Mouse (Mus musculus) lung, embryonic 14.5 days (tissue): ENCODE measurements around the gene Pigk. TPM values are rescaled to one million over a fixed set of nuclear protein-coding genes. Genes with fewer than 3 reads are reported as not detected.

Source experiments
- ATAC-seq: fragments of 200-750 bp; cut with Nextera tagmentation; 2 replicates; pipeline ENCODE4 v1.8.0; 2017; ENCODE audit warnings: mild to moderate bottlenecking, moderate TSS enrichment, moderate library complexity; ENCODE audit not compliant: insufficient read depth
- DNase-seq: peaks from one replicate; pipeline ENCODE4 v3.0.0-alpha.2; 2015
- H3K27ac ChIP-seq: fragments of 300-500 bp; sonication (generic); 2 replicates; pipeline ENCODE4 v1.5.1; 2014; ENCODE audit warnings: low read depth, mild to moderate bottlenecking, moderate library complexity
- H3K27me3 ChIP-seq: fragments of 300-500 bp; sonication (generic); 2 replicates; pipeline ENCODE4 v1.6.1; 2014; ENCODE audit warnings: low read length, control low read depth; ENCODE audit not compliant: insufficient read depth
- H3K36me3 ChIP-seq: fragments of 300-500 bp; sonication (generic); 2 replicates; pipeline ENCODE4 v1.6.1; 2014; ENCODE audit warnings: control low read depth; ENCODE audit not compliant: insufficient read depth
- H3K4me1 ChIP-seq: fragments of 300-500 bp; sonication (generic); 2 replicates; pipeline ENCODE4 v1.6.1; 2014; ENCODE audit warnings: antibody characterized with exemption, control low read depth; ENCODE audit not compliant: insufficient read depth
- H3K4me2 ChIP-seq: fragments of 300-500 bp; sonication (generic); 2 replicates; pipeline ENCODE4 v1.6.1; 2014; ENCODE audit warnings: mild to moderate bottlenecking
- H3K4me3 ChIP-seq: fragments of 300-500 bp; sonication (generic); 2 replicates; pipeline ENCODE4 v1.5.1; 2014; ENCODE audit warnings: low read depth, low read length
- H3K9ac ChIP-seq: fragments of 300-500 bp; sonication (generic); 2 replicates; pipeline ENCODE4 v1.6.1; 2014
- H3K9me3 ChIP-seq: fragments of 300-500 bp; sonication (generic); 2 replicates; pipeline ENCODE4 v1.6.1; 2016; ENCODE audit warnings: low read depth, low read length, control low read depth
- CTCF ChIP-seq: IDR thresholded peaks from 2 replicates; pipeline ENCODE4 v1.5.1; 2016; ENCODE audit warnings: antibody characterized with exemption, low read depth
- WGBS: fragments of 180-500 bp; shearing (Covaris S2); extraction: QIAGEN DNeasy Blood & Tissue Kit; methylation state at CpG from one replicate; pipeline ENCODE4 v1.1.7; 2014; 5-methylcytosine and 5-hydroxymethylcytosine counted together
- polyA plus RNA-seq: library from polyadenylated mRNA; unstranded; fragments of >200 nt; fragmentation: Nextera tagmentation; extraction: Ambion mirVana; gene quantifications from 2 replicates; pipeline ENCODE4 v1.2.1, GENCODE M21; 2014

Gene Pigk
- polyA plus RNA-seq, 1 experiment from 2014 or later: 50.3 TPM

DNA sequence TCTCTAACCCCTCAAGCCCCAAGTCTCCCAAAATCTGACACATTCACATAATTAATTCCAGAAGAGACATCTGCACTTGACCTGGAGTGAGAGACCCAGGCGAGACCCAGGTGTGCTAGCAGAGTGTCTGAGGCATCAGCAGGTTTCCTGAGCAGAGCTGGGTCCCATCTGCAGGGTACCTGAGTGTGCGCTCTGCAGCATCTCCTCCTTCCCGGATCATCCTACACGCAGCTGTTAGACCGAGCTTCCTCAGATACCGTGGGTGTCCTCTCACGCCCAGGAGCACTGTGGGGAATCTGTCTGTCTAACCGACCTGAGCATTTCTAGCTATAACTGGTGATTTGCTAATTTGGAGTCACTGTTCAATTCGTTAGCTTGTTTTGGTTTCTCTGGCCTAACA lies 10.5 kb downstream of the Pigk start:
- TF ChIP-seq CTCF: no peak
- 82% methylated on average over 9 of the region's 9 CpGs for WGBS

DNA sequence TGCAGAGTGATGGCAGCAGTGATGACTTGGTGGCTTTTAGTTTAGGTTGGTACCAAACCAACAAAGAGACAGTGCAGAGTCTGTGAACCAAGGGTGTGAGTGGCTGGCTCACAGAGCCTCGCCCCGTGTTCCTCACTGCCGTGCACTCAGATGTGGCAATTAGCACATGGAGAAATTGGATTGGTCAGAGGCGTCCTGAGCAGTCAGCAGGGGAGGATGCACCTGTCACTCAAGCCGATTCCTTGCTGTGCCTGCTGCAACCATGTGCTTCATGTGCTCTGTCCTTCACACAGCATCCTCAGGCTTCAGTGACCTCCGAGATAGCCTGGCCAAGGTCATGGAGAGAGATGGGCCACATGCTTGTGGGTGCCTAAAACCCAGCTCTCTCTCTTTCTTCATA lies 14.3 kb downstream of the Pigk start:
- H3K27ac ChIP-seq: no peak overlapping the region
- TF ChIP-seq CTCF: no peak
- DNase-seq: no peak
- ATAC-seq: no peak
- no peaks in the 10 kb centered on the region for H3K4me1 ChIP-seq
- no peak overlapping the region for H3K4me2 ChIP-seq
- no peaks in the 10 kb centered on the region for H3K27me3 ChIP-seq
- WGBS: 73% methylated on average over 6 of the region's 6 CpGs
- H3K4me3 ChIP-seq: no peak overlapping the region
- no peak overlapping the region for H3K9ac ChIP-seq
- H3K36me3 ChIP-seq: 0 out of 2 replicates have a peak, but pooled peaks cover 5% of the 10 kb centered on the region
- H3K9me3 ChIP-seq: no peaks in the 10 kb centered on the region

More for the DNA sequence above, 10.5 kb downstream of the Pigk start:
- no peaks in the 10 kb centered on the region for H3K9me3 ChIP-seq
- H3K36me3 ChIP-seq: 0 out of 2 replicates have a peak, but pooled peaks cover 5% of the 10 kb centered on the region
- H3K4me1 ChIP-seq: no peaks in the 10 kb centered on the region
- no peak for ATAC-seq
- no peaks in the 10 kb centered on the region for H3K27me3 ChIP-seq
- H3K27ac ChIP-seq: no peak overlapping the region
- no peak overlapping the region for H3K4me3 ChIP-seq
- DNase-seq: no peak
- H3K9ac ChIP-seq: no peak overlapping the region
- H3K4me2 ChIP-seq: no peak overlapping the region

DNA sequence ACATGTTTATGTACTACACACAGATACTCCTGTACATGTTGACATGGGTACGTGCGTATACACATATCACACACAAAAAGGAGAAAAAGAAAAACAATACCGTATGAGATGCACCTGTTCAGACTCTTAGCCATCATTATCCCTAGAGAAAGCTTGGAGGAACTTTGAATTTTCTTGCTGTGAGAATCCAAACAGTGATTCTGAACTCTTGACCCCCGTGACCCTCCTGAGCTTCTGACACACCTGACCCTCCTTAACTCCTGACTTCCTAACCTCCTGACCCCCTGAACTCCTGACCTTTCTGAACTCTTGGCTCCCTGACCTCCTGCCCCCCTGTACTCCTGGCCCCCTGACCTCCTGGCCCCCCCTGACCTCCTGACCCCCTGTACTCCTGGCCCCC lies 19.1 kb downstream of the Pigk start:
- DNase-seq: peak; percentile 39
- Histone ChIP-seq H3K36me3 (no peaks in the 10 kb centered on the region), H3K4me2 (no peak overlapping the region), H3K27me3 (no peaks in the 10 kb centered on the region), H3K4me1 (no peaks in the 10 kb centered on the region), H3K4me3 (no peak overlapping the region), H3K9ac (no peak overlapping the region), H3K9me3 (no peaks in the 10 kb centered on the region), H3K27ac (no peak overlapping the region)
- no peak for ATAC-seq
- no peak for TF ChIP-seq CTCF
- 88% methylated on average over 4 of the region's 4 CpGs for WGBS

DNA sequence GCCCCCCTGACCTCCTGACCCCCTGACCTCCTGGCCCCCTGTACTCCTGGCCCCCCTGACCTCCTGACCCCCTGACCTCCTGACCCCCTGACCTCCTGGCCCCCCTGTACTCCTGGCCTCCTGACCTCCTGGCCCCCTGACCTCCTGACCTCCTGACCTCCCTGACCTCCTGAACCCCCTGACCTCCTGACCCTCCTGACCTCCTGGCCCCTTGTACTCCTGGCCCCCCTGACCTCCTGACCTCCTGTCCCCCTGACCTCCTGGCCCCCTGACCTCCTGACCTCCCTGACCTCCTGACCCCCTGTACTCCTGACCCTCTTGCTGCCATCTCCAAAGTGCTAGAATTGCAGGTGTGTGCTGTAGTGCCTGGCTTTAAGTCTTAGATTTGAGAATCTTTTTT lies 19.6 kb downstream of the Pigk start:
- Histone ChIP-seq H3K9ac (no peak overlapping the region), H3K4me3 (no peak overlapping the region), H3K4me2 (no peak overlapping the region), H3K4me1 (no peaks in the 10 kb centered on the region), H3K27me3 (no peaks in the 10 kb centered on the region), H3K27ac (no peak overlapping the region), H3K36me3 (no peaks in the 10 kb centered on the region), H3K9me3 (no peaks in the 10 kb centered on the region)
- no peak for ATAC-seq
- no peak for DNase-seq
- no peak for TF ChIP-seq CTCF

DNA sequence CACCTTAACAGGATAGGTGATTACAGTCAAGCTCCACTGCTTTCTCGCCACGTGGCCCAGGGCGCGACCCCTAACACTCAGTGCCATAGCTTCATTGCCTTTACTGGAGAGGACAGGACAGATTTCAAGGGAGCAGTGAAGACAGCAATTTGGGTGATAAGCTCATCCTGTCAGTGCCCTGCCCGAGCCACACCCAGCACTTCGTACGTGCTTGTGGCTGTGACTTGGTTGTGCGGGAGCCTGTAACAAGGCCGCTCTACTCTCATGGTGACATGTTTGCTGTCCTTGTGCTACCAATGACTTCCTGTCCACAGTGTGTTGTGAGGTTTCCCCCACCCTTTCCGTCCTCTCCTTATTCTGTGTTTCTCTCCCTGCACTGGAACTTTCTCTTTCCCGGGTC lies 20.2 kb downstream of the Pigk start:
- Histone ChIP-seq H3K27me3 (no peaks in the 10 kb centered on the region), H3K4me2 (no peak overlapping the region), H3K36me3 (no peaks in the 10 kb centered on the region), H3K4me1 (no peaks in the 10 kb centered on the region), H3K27ac (no peak overlapping the region), H3K4me3 (no peak overlapping the region), H3K9me3 (no peaks in the 10 kb centered on the region), H3K9ac (no peak overlapping the region)
- WGBS: 91% methylated on average over 11 of the region's 11 CpGs
- ATAC-seq: no peak
- no peak for TF ChIP-seq CTCF
- no peak for DNase-seq

DNA sequence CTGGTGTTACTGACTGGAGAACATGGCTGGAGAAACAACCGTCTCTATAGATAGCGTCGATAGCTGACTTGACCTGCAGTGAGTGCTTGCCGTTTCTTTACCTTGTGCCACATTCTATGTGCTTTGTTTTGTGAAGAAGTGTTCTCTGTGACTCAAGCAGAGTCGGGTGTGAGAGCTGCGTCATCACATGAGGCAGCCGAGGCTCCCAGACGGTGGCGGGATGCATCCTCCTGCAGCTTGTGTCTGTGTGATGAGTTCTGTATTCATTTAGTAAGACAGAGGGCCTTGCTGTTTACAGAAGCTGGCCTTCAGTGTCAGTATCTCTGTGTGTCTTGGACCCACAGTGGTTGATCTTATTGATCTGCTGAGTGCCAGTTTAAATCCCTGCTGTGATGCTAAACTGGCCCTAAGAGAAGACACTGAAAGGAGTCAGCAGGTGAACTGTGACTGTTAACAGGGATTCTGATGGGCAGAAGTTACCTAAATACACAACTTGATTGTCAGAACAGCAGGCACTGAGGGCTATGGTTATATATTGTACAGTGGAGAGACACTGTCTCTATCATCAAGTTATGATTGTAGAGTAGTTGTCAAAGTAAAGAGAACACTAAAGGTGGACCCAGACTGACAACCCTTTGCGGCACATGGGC lies 21.8 kb downstream of the Pigk start:
- Histone ChIP-seq H3K27me3 (no peaks in the 10 kb centered on the region), H3K4me2 (no peak overlapping the region), H3K27ac (no peak overlapping the region), H3K9me3 (no peaks in the 10 kb centered on the region), H3K36me3 (no peaks in the 10 kb centered on the region), H3K4me1 (no peaks in the 10 kb centered on the region), H3K4me3 (no peak overlapping the region), H3K9ac (no peak overlapping the region)
- ATAC-seq (no peak), DNase-seq (no peak)
- WGBS: 50% methylated on average over 10 of the region's 10 CpGs
- TF ChIP-seq CTCF: no peak

DNA sequence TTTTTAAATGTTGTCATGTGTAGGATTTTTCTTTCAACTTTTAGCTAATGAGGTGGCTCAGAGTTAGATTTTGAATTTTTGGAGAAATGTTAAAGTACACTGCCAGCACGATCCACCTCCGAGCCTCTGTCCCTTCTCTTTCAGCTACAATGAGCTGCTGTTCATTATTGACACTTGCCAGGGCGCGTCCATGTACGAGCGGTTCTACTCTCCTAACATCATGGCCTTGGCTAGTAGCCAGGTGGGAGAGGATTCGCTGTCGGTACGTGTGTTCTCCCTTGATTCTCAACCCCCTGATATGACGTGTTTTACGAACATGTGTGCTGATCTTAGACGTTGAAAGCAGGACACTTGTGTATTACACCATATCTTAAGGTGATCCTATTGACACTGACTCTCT lies 30.4 kb downstream of the Pigk start:
- Histone ChIP-seq H3K36me3 (0 out of 2 replicates have a peak, but pooled peaks cover 12% of the 10 kb centered on the region), H3K4me1 (no peaks in the 10 kb centered on the region), H3K4me3 (no peak overlapping the region), H3K9me3 (no peaks in the 10 kb centered on the region), H3K9ac (no peak overlapping the region), H3K27ac (no peak overlapping the region), H3K4me2 (no peak overlapping the region), H3K27me3 (no peaks in the 10 kb centered on the region)
- WGBS: 77% methylated on average over 12 of the region's 12 CpGs
- TF ChIP-seq CTCF: no peak
- no peak for DNase-seq
- no peak for ATAC-seq
